15 mouse cellular contexts compared by ENCODE assay signal in genomic region chr5:135720121-135720520, GRCm38 (mm10). TPM values are rescaled to one million over a fixed set of nuclear protein-coding genes. Genes with fewer than 3 reads are reported as not detected.
"Had no signal": no experiment of that assay in that cellular context is flagged by ENCODE, and none has a peak within 500 bp of the region (broad histone marks: within the 10 kb centered on the region; RNA-seq: fewer than 3 reads in every experiment).

No protein-coding gene starts in this region.

- DNase-seq: kidney, adult 8-10 months; kidney, postnatal 4 days; liver; lung, adult 2 months; lung, postnatal 36 days; midbrain, embryonic 14.5 days; thymus, postnatal 36 days had no signal

- H3K4me2 ChIP-seq: limb, embryonic 12.5 days; neural tube, embryonic 12.5 days had no signal

- H3K27ac ChIP-seq: kidney, postnatal 0 days; layer of hippocampus, adult 2 months; limb, embryonic 12.5 days; liver, embryonic 14.5 days; neural tube, embryonic 12.5 days had no signal

- ATAC-seq: lung, postnatal 0 days had no signal

- H3K4me3 ChIP-seq: layer of hippocampus, adult 2 months; limb, embryonic 12.5 days; neural tube, embryonic 12.5 days had no signal

- H3K9ac ChIP-seq: liver, embryonic 14.5 days; neural tube, embryonic 12.5 days had no signal

- H3K27me3 ChIP-seq: limb, embryonic 12.5 days; neural tube, embryonic 12.5 days had no signal

- H3K9me3 ChIP-seq: limb, embryonic 12.5 days; neural tube, embryonic 12.5 days had no signal

RNA-seq across cellular contexts. Expression of gene Styxl1, which starts 58.1 kb away (rescaled TPM):
- total RNA-seq: layer of hippocampus, adult 2 months; left cerebral cortex, postnatal 36 days; megakaryocyte progenitor cell, adult 5-6 weeks had no signal
- polyA plus RNA-seq: limb, embryonic 12.5 days had no signal
